Mouse (Mus musculus) G1E-ER4 (cell line): ENCODE measurements around the gene Clca1. TPM values are rescaled to one million over a fixed set of nuclear protein-coding genes. Genes with fewer than 3 reads are reported as not detected.

Source experiments
- GATA1 ChIP-seq: IDR thresholded peaks from one replicate; pipeline ENCODE4 v1.8.0; 2012; ENCODE audit warnings: low read length, inconsistent platforms
- polyA plus RNA-seq: library from polyadenylated mRNA; stranded (reverse); fragments of >175 nt; gene quantifications from 2 replicates; pipeline ENCODE4 v1.2.3, GENCODE M21; 2012

The Clca1 gene
- polyA plus RNA-seq: not detected in 2 replicates

GRCm38 (mm10) chr3:145032676-145033075 is at the start of gene Clca1:
TSS of gene Clca1 (minus strand) at chr3:145032776.
- TF ChIP-seq GATA1: no peak

- no peak for TF ChIP-seq GATA1
These were observed 48.3 kb upstream of the Clca1 start for GRCm38 (mm10) chr3:145080904-145081303.

GRCm38 (mm10) chr3:145078405-145078804 is 45.8 kb upstream of the Clca1 start:
- TF ChIP-seq GATA1: no peak

GRCm38 (mm10) chr3:145072339-145072738 is 39.8 kb upstream of the Clca1 start:
- no peak for TF ChIP-seq GATA1

- no peak for TF ChIP-seq GATA1
These were observed 36.4 kb upstream of the Clca1 start for GRCm38 (mm10) chr3:145068964-145069363.

GRCm38 (mm10) chr3:145049820-145050219 is 17.2 kb upstream of the Clca1 start:
- peak; percentile 98 for TF ChIP-seq GATA1

- no peak for TF ChIP-seq GATA1
These were observed 6.2 kb upstream of the Clca1 start for GRCm38 (mm10) chr3:145038813-145039212.

DNA sequence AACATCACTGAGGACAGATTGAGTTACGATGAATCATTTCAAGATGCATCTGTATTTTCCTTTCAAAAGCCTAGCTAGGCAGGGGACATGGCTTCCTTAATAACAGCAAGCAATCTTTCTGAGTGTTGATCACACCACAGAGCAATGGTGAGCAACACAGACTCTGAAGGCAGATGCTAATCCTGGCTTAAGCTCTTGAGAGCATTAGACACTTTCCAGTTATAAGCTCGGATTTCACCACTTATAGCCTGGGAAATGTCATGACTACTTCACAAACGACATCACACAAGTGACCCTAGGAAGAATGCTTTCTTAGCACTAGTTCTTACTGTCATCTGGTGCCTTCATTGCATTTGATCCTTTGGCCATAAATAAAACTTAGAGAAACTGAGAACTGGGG is 4.5 kb downstream of the Clca1 start:
- TF ChIP-seq GATA1: no peak

DNA sequence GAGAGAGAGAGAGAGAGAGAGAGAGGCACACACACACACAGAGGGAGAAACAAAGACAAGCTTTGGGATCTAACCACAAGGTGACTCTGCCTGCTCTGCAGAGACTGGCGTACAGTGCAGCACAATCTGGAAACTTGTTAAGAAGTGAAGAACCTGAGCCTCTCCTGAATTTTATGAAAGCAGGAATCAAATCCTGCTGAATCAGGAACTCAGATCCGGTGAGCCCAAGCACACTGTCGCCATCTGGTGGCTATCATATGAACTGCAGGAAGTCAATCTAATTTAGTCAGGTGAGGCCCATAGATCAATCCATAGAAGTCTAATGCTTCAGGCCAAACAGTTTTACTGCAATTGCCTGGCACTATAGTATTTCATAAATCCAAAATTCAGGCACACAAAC is 5.8 kb downstream of the Clca1 start:
- TF ChIP-seq GATA1: no peak

DNA sequence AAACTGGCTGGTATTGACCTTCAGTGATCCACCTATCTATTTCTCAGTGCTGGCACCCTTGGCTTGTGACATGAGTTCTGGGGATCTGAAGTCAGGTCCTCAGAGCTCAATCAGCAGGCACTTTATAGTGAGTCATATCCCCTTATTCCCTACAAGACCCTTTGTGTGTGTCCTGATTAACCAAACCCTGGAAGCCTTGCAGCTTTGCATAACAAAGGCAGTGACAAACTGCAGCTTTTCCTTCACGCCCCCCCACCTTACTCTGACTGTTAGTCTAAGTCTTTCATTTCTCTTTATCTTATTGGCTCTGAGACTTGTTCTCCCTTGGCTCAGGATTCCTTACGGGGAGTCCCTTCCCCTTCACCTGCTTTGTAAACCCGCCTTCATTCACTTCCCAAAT is 14.8 kb downstream of the Clca1 start:
- TF ChIP-seq GATA1: no peak

GRCm38 (mm10) chr3:145004422-145004821 is 28.2 kb downstream of the Clca1 start:
- TF ChIP-seq GATA1: no peak

GRCm38 (mm10) chr3:145000912-145001311 is 31.7 kb downstream of the Clca1 start:
- TF ChIP-seq GATA1: no peak

DNA sequence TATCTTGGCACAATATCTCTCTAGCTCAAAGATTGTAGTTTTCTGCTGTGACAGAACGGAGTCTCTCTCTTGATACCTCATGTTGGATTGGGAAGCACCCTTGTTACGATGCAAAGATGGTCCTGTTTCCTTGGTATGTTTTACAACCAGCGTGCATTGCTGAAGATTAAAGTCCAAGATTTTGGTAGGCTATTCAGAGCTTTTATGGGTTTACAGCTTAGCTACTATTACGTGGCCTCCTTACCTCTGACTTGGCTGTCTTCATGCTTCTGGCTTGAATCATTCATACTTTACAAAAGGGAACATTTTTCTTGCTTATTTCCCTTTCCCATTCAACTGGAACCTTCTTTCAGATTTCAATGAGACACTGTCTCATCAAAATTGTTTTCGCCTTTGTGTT is 39.5 kb downstream of the Clca1 start:
- no peak for TF ChIP-seq GATA1

DNA sequence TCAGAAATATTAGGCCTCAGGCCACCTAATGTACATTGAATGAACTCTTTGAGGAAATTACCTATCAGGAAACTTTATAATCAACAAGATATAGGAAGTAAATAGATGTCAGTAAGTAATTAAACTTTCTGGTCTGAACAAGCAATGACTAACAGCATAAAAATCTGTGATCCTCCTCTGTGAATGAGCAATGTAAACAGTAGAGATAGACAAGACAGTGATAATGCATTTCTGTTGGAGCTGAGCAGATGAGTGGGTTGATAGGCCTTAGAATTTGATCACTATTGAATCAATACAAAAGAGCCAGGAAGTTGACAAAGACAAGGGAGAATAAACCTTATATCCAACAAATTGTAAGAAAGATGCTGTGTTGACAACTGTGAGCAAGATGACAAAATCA is 40.0 kb downstream of the Clca1 start:
- no peak for TF ChIP-seq GATA1

GRCm38 (mm10) chr3:144985890-144986289 is 46.7 kb downstream of the Clca1 start:
- TF ChIP-seq GATA1: no peak

- no peak for TF ChIP-seq GATA1
These were observed 52.0 kb downstream of the Clca1 start for GRCm38 (mm10) chr3:144980551-144980950.

GRCm38 (mm10) chr3:144977631-144978030 is 54.9 kb downstream of the Clca1 start:
- TF ChIP-seq GATA1: no peak

DNA sequence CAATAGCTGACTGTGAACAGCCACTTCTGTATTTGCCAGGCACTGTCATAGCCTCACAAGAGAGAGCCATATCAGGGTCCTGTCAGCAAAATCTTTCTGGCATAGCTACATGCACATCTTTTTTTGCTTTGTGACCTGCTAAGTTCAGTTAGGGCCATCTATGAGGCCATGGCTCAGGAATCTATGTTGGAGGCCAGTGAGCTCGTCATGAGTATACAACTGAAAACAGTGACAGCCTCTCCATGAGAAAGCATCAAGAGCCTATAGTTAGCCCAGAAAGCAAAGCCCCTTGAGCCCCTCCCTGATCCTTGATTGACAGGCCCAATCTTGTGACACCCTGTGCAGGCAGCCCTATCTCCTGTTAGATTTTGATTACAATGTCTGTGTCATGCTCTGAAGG is 56.5 kb downstream of the Clca1 start:
- no peak for TF ChIP-seq GATA1
